Mouse (Mus musculus) myocyte (in vitro differentiated cells): ENCODE results near the gene Olfr822. TPM values are rescaled to one million over a fixed set of nuclear protein-coding genes. Genes with fewer than 3 reads are reported as not detected.

Experiments used
- polyA plus RNA-seq: library from polyadenylated mRNA; unstranded; fragments of >200 nt; fragmentation: generic; extraction: Trizol; gene quantifications from one replicate; pipeline ENCODE4 v1.2.1, GENCODE M21; 2012; ENCODE audit warnings: missing spikeins

Gene Olfr822
- polyA plus RNA-seq, 1 experiment = not detected

Other genes starting within 250 kb of the Olfr822 start
- gene Olfr812, start 225.1 kb upstream of the Olfr822 start, polyA plus RNA-seq = not detected
- gene Olfr813, start 215.8 kb upstream of the Olfr822 start, polyA plus RNA-seq = not detected
- not detected for gene Olfr814, start 191.4 kb upstream of the Olfr822 start, polyA plus RNA-seq
- not detected for gene Olfr815, start 165.3 kb upstream of the Olfr822 start, polyA plus RNA-seq
- gene Olfr816, start 155.6 kb upstream of the Olfr822 start, polyA plus RNA-seq = not detected
- not detected for gene Olfr818, start 122.1 kb upstream of the Olfr822 start, polyA plus RNA-seq
- not detected for gene Olfr819, start 103.9 kb upstream of the Olfr822 start, polyA plus RNA-seq
- gene Olfr247, start 95.1 kb upstream of the Olfr822 start, polyA plus RNA-seq = not detected
- gene Gm10310, start 86.1 kb upstream of the Olfr822 start, polyA plus RNA-seq = not detected
- gene Olfr820, start 58.6 kb upstream of the Olfr822 start, polyA plus RNA-seq = not detected
- gene Olfr821, start 40.9 kb upstream of the Olfr822 start, polyA plus RNA-seq = not detected
- not detected for gene Olfr823, start 44.2 kb downstream of the Olfr822 start, polyA plus RNA-seq
- not detected for gene Olfr824, start 58.8 kb downstream of the Olfr822 start, polyA plus RNA-seq
- gene Olfr825, start 95.6 kb downstream of the Olfr822 start, polyA plus RNA-seq = not detected
- gene Olfr826, start 113.0 kb downstream of the Olfr822 start, polyA plus RNA-seq = not detected
- not detected for gene Olfr827, start 143.2 kb downstream of the Olfr822 start, polyA plus RNA-seq
- gene Neurod4, start 209.0 kb downstream of the Olfr822 start, polyA plus RNA-seq = not detected